In the genomic region with DNA sequence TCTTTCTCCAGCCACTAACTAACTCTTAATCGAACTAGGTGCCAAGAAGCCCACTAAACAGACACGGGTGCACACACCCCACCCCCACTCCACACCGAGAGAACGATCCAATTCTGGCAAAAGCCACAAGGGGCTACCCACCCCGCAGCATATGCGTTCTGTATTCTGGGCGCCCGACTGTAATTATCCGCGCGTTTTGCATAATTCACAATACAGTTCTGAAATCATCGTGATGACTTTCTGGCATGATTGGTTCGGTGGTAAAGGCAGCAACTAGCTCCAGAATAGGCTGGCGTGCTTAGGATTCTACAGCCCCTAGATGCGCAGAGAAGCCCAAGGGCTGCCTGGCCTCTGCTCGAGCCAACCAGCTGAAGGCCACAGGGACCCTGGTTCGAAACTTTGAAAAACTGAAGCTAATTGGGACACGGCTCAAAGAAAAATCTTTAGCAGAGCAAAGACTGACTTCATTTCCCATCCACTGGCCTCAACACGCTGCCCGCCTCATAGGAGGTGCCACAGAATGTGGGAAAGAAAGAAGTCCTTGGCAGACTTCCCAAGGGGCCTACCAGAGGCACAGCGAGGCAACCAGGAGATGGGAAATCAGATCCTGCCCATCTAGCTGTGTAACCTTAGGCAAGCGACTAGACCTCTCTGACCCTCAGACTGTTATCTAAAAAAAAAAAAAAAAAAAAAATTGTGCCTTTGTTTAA, we compare ENCODE assay signal across 28 mouse cellular contexts. TPM values are rescaled to one million over a fixed set of nuclear protein-coding genes. Genes with fewer than 3 reads are reported as not detected.
A peak's percentile ranks its signal among the peaks of the same experiment; 100 is the strongest.
DNase-seq lines count a peak whose midpoint lies in the region; ATAC-seq and TF ChIP-seq lines count a peak whose summit lies in the region.
"Had no signal": no experiment of that assay in that cellular context is flagged by ENCODE, and none has a peak within 500 bp of the region (broad histone marks: within the 10 kb centered on the region; RNA-seq: fewer than 3 reads in every experiment).

No protein-coding gene starts in this region.

- no peaks in the 10 kb centered on the region for H3K36me3 ChIP-seq in lung, embryonic 14.5 days (ENCODE audit: insufficient read depth)
- H3K36me3 ChIP-seq in embryonic facial prominence, embryonic 10.5 days (replicated peaks) = no peaks in the 10 kb centered on the region
- H3K36me3 ChIP-seq in forebrain, embryonic 16.5 days (ENCODE audit: control insufficient read depth, insufficient read depth) = no peaks in the 10 kb centered on the region
- H3K36me3 ChIP-seq: heart, embryonic 10.5 days; hindbrain, embryonic 12.5 days; limb, embryonic 13.5 days; liver, embryonic 13.5 days; lung, embryonic 15.5 days had no signal

- WGBS in lung, embryonic 14.5 days = 5% methylated on average over 22 of the region's 22 CpGs
- WGBS in embryonic facial prominence, embryonic 10.5 days = 7% methylated on average over 22 of the region's 22 CpGs
- WGBS in forebrain, embryonic 16.5 days = 4% methylated on average over 22 of the region's 22 CpGs

- peaks cover 98% of the 10 kb centered on the region for H3K27me3 ChIP-seq in lung, embryonic 14.5 days (ENCODE audit: insufficient read depth, low read length)
- peaks cover 100% of the 10 kb centered on the region for H3K27me3 ChIP-seq in embryonic facial prominence, embryonic 10.5 days (replicated peaks; ENCODE audit: low read depth, poor library complexity, severe bottlenecking)
- peaks cover 3% of the 10 kb centered on the region for H3K27me3 ChIP-seq in forebrain, embryonic 16.5 days (replicated peaks; ENCODE audit: control insufficient read depth, insufficient read depth, low read length)

- no peaks in the 10 kb centered on the region for H3K4me1 ChIP-seq in lung, embryonic 14.5 days (ENCODE audit: insufficient read depth)
- peaks cover 40% of the 10 kb centered on the region for H3K4me1 ChIP-seq in embryonic facial prominence, embryonic 10.5 days
- H3K4me1 ChIP-seq in forebrain, embryonic 16.5 days (replicated peaks; ENCODE audit: control insufficient read depth, insufficient read depth, low read length) = peaks cover 46% of the 10 kb centered on the region

- no peak for TF ChIP-seq CTCF in lung, embryonic 14.5 days (IDR thresholded peaks at IDR 0.05; ENCODE audit: low read depth)

- no peak overlapping the region for H3K9ac ChIP-seq in lung, embryonic 14.5 days
- H3K9ac ChIP-seq in forebrain, embryonic 16.5 days (replicated peaks; ENCODE audit: low read depth, low read length) = peak overlapping the region; percentile 64
- H3K9ac ChIP-seq: hindbrain, embryonic 12.5 days; limb, embryonic 13.5 days; liver, embryonic 13.5 days; lung, embryonic 15.5 days had no signal

- no peak overlapping the region for H3K27ac ChIP-seq in lung, embryonic 14.5 days (ENCODE audit: low read depth)
- no peak overlapping the region for H3K27ac ChIP-seq in embryonic facial prominence, embryonic 10.5 days (replicated peaks)
- H3K27ac ChIP-seq in forebrain, embryonic 16.5 days (ENCODE audit: low read length) = peak overlapping the region; percentile 49
- H3K27ac ChIP-seq: gastrocnemius, adult 2 months; heart, embryonic 10.5 days; hindbrain, embryonic 12.5 days; left cerebral cortex, adult 2 months; limb, embryonic 13.5 days; liver, embryonic 13.5 days; lung, embryonic 15.5 days; stomach, postnatal 0 days had no signal

- peak; percentile 13 for DNase-seq in lung, embryonic 14.5 days
- no peak for DNase-seq in lung, postnatal 14 days
- peak; percentile 82 for DNase-seq in Muller cell, postnatal 12 days (ENCODE audit: inconsistent ontology term)
- peak; percentile 30 for DNase-seq in embryonic facial prominence, embryonic 10.5 days (ENCODE audit: low spot score)
- no peak for DNase-seq in retina, embryonic 14.5 days (ENCODE audit: low spot score)
- no peak for DNase-seq in adrenal gland, postnatal 14 days
- DNase-seq: adrenal gland, adult 8-10 months; cerebellum, adult 11 months; cerebellum, postnatal 14 days; gastrocnemius, adult 2 months; kidney, adult 8-10 months; kidney, postnatal 14 days; layer of hippocampus, adult 9-11 months; liver, embryonic 13.5 days had no signal

- H3K4me2 ChIP-seq in lung, embryonic 14.5 days = no peak overlapping the region
- peak overlapping the region; percentile 89 for H3K4me2 ChIP-seq in forebrain, embryonic 16.5 days (ENCODE audit: low read length)
- H3K4me2 ChIP-seq: hindbrain, embryonic 12.5 days; limb, embryonic 13.5 days; liver, embryonic 13.5 days; lung, embryonic 15.5 days had no signal

- H3K9me3 ChIP-seq in lung, embryonic 14.5 days (ENCODE audit: low read depth, low read length) = no peaks in the 10 kb centered on the region
- peaks cover 4% of the 10 kb centered on the region; the same call in 1 of the 2 replicates for H3K9me3 ChIP-seq in embryonic facial prominence, embryonic 10.5 days
- H3K9me3 ChIP-seq in forebrain, embryonic 16.5 days (ENCODE audit: control insufficient read depth, low read length) = no peaks in the 10 kb centered on the region
- H3K9me3 ChIP-seq: heart, embryonic 10.5 days; limb, embryonic 13.5 days; liver, embryonic 13.5 days; lung, embryonic 15.5 days had no signal

- no peak for ATAC-seq in lung, embryonic 14.5 days (ENCODE audit: insufficient read depth)
- ATAC-seq in forebrain, embryonic 16.5 days = peak; percentile 41

- H3K4me3 ChIP-seq in lung, embryonic 14.5 days (ENCODE audit: low read depth, low read length) = no peak overlapping the region
- H3K4me3 ChIP-seq in embryonic facial prominence, embryonic 10.5 days = peak overlapping the region; percentile 57; the same call in 1 of the 2 replicates
- peak overlapping the region; percentile 48 for H3K4me3 ChIP-seq in forebrain, embryonic 16.5 days (replicated peaks; ENCODE audit: low read length)
- H3K4me3 ChIP-seq: gastrocnemius, adult 2 months; heart, embryonic 10.5 days; hindbrain, embryonic 12.5 days; left cerebral cortex, adult 2 months; limb, embryonic 13.5 days; liver, embryonic 13.5 days; lung, embryonic 15.5 days had no signal

RNA-seq across cellular contexts. Expression of gene Ostm1, which starts 2.1 kb away (rescaled TPM):
- 10.7 and 11.9 TPM in 2 replicates for polyA plus RNA-seq in lung, embryonic 14.5 days (2014; fragmentation: Nextera tagmentation; extraction: Ambion mirVana)
- polyA plus RNA-seq in embryonic facial prominence, embryonic 10.5 days (2016; fragmentation: Nextera tagmentation; extraction: Ambion mirVana) = 15.4 and 15.7 TPM in 2 replicates
- polyA plus RNA-seq in forebrain, embryonic 16.5 days (2015; fragmentation: Nextera tagmentation; extraction: Ambion mirVana) = 44.9 and 49.3 TPM in 2 replicates
- total RNA-seq in adrenal gland, postnatal 14 days (2021) = 20.4 and 25.2 TPM in 2 replicates

RNA-seq across cellular contexts. Expression of gene Nr2e1, which starts 2.3 kb away (rescaled TPM):
- polyA plus RNA-seq in lung, embryonic 14.5 days (2014; fragmentation: Nextera tagmentation; extraction: Ambion mirVana) = not detected in 2 replicates
- 10.4 and 11.5 TPM in 2 replicates for polyA plus RNA-seq in embryonic facial prominence, embryonic 10.5 days (2016; fragmentation: Nextera tagmentation; extraction: Ambion mirVana)
- polyA plus RNA-seq in forebrain, embryonic 16.5 days (2015; fragmentation: Nextera tagmentation; extraction: Ambion mirVana) = 31.2 and 33.8 TPM in 2 replicates
- total RNA-seq in adrenal gland, postnatal 14 days (2021) = not detected in 2 replicates
- total RNA-seq: adrenal gland, adult 8-10 months; gastrocnemius, adult 2 months; megakaryocyte, adult 5-6 weeks had no signal
- polyA plus RNA-seq: gonadal fat pad, adult 2 months; heart, embryonic 10.5 days; heart, postnatal 0 days; intestine, embryonic 14.5 days; limb, embryonic 13.5 days; liver, embryonic 13.5 days; lung, embryonic 15.5 days; neural tube, embryonic 14.5 days; stomach, postnatal 0 days; thymus, postnatal 0 days; urinary bladder, adult 2 months had no signal

Comparison
In these comparisons a context has a peak if more than half of its experiments do, and no peak if none do; other contexts are left out.
1. DNase-seq: peak in lung, embryonic 14.5 days (single experiment), Muller cell, postnatal 12 days (single experiment) and embryonic facial prominence, embryonic 10.5 days (single experiment); none in lung, postnatal 14 days (single experiment), retina, embryonic 14.5 days (single experiment) and adrenal gland, postnatal 14 days (single experiment).
2. RNA of gene Nr2e1, which starts 2.3 kb away (polyA plus RNA-seq): 31.2 to 33.8 TPM in forebrain, embryonic 16.5 days and 10.4 to 11.5 TPM in embryonic facial prominence, embryonic 10.5 days; not detected in lung, embryonic 14.5 days; every median in the first group is over 10 times any median in the second.